Mouse (Mus musculus): Measurements from ENCODE around the gene Syt16.

The Syt16 gene

DNA sequence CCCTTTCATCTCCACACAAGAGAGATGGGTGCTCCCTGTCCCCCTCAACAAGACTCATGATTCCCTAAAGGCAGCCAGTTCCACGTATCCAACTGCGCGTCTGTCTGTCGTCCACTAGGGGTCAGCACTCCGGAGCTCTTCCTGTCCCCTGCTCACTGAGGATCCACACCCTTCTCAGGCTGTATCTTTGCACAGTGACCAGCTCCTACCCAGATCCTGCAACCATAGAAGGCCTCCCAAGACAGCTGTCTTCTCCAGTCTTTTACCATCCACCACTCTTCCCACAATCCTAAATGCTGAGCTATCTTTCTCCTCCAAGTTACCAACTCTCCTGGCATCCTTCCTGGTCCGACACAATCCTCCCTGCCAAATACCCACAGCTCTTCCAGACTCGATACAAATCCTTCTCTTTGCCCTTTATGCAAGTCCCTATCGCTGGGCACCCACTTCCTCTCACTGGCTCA lies 12.0 kb downstream of the Syt16 start:
- intact Hi-C loops (cut with DNase I), result no loop called here

DNA sequence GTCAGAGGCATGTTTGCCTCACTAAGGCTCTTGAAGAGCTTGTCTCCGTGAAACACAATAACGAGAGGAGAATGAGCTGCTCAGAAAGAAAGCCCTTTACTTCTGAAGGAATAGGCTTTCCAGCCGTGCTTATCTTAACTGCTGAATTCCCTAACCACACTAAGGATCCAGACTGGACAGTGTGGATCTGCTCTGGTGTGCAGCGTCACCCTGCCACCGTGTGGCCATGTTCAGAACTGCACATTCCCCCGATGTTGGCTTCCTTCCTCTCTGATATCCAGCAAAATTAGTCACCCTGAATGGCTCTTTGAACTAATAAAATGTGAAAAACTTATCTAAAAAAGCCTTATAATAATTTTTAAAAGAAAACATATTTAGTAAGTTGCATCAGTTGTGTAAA lies 16.3 kb downstream of the Syt16 start:
- intact Hi-C loops (cut with DNase I), result loop anchor here (2.0 to 5.0 kb wide), 2 partner anchors 309 to 451 kb away; no protein-coding TSS in a partner anchor

DNA sequence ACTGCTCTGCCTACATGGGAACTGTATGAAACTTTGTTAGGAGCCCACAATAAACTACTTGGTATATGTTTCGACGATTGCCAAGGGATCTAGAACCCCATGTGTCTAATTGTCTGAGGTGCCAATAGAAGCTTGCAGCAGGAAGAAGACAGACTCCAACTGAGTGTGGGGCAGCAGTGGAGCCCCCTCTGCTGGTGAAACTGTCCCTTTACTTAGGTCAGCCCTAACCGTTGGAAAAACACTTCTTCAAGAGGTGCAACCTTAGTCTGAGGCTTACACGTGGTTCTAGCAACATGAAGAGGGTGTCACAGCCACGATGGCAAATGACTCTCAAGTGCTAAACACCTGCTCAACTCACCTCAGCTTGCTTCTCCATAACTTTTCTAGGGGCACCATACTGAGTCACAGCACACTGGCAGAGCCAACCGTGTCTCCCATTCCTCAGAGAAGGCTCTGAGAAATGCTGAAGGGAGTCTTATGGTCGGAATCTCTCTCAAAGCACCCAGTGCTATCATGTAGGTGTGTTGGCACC lies 17.3 kb downstream of the Syt16 start:
- intact Hi-C loops (cut with DNase I), result loop anchor here (2.0 to 5.0 kb wide), 2 partner anchors 310 to 453 kb away; no protein-coding TSS in a partner anchor

DNA sequence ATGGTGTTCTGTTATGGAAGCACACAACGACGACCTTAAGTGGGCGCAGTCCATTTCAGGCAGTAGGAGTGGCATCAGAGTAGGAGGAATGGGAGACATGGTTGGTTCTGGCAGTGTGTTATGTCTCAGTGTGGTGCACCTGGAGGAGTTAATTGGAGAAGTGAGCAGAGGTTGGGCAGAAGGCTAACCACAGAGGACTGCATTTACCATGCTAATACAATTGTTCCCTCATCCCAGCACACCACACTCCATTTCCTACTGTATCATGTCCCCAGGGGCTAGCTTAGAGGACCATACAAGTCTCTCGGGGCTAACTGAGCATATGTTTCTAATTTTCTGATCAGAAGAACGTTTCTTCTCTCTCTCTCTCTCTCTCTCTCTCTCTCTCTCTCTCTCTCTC lies 18.0 kb downstream of the Syt16 start:
- intact Hi-C loops (cut with DNase I), result loop anchor here (2.0 kb wide), 1 partner anchor 311 kb away; no protein-coding TSS in a partner anchor

DNA sequence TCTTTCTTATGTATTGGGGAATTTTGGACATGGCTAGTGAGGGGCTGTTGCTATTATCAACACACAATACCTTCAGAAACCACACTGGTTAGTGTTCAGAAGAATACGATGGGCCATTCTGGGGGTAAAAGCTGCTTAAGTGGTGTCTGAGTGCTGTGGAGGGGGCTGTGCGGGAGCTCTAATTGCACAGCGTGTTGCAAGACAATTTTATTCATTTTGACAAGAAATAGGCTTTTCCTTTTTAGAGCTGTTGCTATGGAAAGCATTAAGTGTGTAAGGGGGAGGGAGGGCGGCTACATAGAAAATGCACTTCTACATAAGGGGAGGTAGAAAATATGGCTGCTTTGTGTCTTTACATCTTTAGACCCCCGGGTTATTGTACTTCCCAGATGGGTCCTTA lies 25.8 kb downstream of the Syt16 start:
- intact Hi-C loops (cut with DNase I), result no loop called here

DNA sequence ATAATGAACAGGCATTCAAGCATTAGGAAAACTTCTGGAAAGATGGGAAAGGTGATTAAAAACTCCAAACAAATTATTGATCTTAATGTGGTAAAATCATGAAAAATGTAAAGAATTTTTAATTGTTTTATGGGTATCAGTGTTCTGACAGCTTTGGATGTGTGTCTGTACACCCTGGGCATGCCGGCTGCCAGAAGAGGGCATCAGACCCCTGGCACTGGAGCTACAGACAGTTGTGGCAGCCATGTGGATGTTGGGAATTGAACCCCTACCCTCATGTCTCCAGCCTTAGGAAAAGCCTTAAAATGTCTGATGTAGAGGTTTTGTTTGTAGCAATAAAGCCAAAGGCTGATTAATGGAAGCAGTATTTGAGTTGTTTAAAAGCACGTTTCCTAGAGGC lies 27.5 kb downstream of the Syt16 start:
- intact Hi-C loops (cut with DNase I), result no loop called here

GRCm38 (mm10) chr12:74043225-74043624 lies 45.8 kb downstream of the Syt16 start:
- intact Hi-C loops (cut with DNase I), result no loop called here

- intact Hi-C loops (cut with DNase I), result no loop called here
Observed at GRCm38 (mm10) chr12:74043755-74044154, 46.3 kb downstream of the Syt16 start.

- intact Hi-C loops (cut with DNase I), result no loop called here
Observed at GRCm38 (mm10) chr12:74044241-74044640, 46.8 kb downstream of the Syt16 start.

DNA sequence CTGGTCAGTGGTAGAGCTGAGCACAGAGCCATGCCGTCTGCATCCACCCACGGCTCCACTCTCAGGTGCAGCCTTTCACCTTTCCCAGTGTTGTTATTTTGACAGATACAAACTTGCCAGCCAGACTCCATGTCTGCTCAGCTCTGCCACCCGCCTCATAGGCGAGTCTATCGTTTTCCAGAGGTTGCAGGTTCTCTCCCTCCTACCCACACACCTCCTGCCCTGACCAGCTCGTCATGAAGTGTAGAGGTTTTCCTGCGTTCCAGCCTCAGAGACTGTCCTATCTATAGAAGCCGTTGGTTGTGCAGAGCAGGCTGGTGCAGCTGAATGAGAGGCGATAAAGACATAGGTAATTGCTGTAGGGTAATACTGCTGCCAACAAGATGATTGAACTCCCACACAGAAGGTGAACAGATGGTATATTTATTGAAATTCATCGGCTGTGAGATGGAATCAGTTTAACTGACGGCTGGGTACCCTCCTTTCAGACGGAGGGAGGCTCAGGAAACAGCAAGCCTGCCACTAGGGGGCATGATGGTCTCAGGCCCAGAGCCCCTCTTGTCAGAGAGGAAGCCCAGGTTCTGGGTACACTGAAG lies 58.0 kb downstream of the Syt16 start:
- intact Hi-C loops (cut with DNase I), result loop anchor here (5.0 kb wide), 1 partner anchor 237 kb away; no protein-coding TSS in a partner anchor

DNA sequence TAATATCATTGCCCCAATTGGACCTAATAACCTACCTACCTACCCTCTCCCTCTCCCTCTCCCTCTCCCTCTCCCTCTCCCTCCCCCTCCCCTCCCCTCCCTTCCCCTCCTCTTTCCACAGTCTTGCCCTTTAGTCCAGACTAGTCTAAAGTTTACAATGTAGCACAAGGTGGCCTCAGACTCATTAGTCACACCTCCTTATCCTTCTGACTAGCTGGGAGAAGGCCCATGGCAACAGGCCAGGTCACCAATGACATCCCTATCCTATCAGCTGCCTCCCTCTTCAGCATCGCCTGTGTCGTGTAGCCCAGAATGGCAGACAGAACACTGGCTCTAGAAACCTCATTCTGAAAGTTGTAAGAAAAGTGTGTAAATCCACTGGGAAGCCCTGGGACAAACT lies 58.7 kb downstream of the Syt16 start:
- intact Hi-C loops (cut with DNase I), result loop anchor here (5.0 kb wide), 1 partner anchor 236 kb away; no protein-coding TSS in a partner anchor

- intact Hi-C loops (cut with DNase I), result no loop called here
Observed at GRCm38 (mm10) chr12:74062547-74062946, 65.1 kb downstream of the Syt16 start.

DNA sequence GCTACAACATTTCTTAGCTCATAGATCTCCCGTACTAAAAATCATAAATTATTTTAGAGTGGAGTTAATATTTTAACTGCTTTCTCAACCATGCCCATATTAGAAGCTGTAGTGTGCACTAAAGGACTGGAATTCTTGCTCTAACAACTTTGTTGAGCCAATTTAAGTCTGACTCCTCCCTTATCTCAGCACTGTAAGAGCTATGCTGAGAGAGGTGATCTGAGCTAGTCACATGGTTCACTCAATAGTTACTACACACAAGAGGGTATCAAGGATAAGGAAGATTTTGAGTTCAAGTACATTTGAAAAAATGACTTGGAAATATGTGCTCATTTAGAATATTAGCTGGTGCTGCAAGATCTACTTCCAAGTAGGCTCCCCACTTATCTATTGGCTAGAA lies 71.5 kb downstream of the Syt16 start:
- intact Hi-C loops (cut with DNase I), result no loop called here

- intact Hi-C loops (cut with DNase I), result no loop called here
Observed at GRCm38 (mm10) chr12:74075590-74075989, 78.1 kb downstream of the Syt16 start.

- intact Hi-C loops (cut with DNase I), result no loop called here
Observed at GRCm38 (mm10) chr12:74076091-74076490, 78.6 kb downstream of the Syt16 start.

- intact Hi-C loops (cut with DNase I), result no loop called here
Observed at GRCm38 (mm10) chr12:74081122-74081521, 83.7 kb downstream of the Syt16 start.

DNA sequence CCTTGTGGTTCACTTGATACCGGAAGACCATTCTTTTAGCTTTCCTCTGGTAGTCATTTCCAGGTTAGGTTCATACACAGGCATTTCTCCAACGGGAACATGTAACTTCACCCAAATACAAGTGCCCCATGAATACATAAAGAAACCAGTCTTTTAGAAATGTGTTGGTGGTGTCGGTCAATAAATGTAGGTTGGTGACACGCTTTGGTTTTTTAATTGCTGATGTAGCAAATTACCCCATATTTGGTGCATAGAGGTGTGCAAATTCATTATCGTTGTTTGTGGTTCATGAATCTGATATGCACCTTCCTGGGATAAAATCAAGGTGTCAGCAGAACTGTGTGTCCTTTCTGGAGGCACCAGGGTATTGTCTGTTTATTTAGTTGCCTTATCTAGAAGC lies 86.9 kb downstream of the Syt16 start:
- intact Hi-C loops (cut with DNase I), result no loop called here

DNA sequence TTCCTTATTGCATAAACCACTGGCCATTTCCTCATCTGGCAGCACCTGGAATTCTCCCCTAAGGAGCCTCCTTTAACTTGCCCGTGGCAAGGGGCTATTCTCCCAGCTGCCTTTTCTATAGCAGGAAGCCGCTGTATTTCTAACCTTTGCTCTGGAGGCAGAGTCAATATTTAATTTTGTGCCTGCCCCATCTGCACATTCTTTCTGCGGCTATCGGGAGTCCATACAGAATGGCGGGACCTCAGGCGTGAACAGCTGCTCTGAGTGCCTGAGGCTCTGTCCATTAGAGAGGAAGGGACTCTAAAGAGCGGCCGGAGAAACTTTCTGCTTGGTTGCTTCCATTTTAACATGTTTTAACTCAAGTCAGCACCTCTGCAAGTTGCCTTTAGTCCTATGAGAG lies 89.6 kb downstream of the Syt16 start:
- intact Hi-C loops (cut with DNase I), result no loop called here

GRCm38 (mm10) chr12:74089342-74090131 lies 92.1 kb downstream of the Syt16 start:
- intact Hi-C loops (cut with DNase I), result no loop called here

DNA sequence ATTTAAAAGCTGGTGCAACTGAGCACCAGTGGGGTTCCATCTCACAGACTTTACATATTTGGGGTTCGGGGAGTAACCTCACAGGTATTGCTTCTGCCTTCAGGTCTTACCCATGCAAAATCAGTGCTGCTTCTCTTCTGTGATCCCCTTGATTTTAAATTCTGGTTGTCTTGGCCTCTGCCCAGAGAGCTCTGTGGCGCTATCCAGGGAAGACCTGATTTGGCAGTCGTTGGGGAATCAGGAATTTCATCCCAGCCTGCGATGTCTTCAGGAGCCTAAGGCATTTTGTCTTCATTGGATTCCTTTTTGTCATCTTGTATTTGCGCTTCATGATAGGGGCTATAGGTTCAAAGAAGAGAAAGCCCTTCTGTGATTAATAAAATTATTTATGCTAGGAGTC lies 95.1 kb downstream of the Syt16 start:
- intact Hi-C loops (cut with DNase I), result no loop called here

GRCm38 (mm10) chr12:74093110-74093509 lies 95.6 kb downstream of the Syt16 start:
- intact Hi-C loops (cut with DNase I), result no loop called here

- intact Hi-C loops (cut with DNase I), result no loop called here
Observed at GRCm38 (mm10) chr12:74094701-74095100, 97.2 kb downstream of the Syt16 start.

All from adrenal gland (tissue).